Mouse (Mus musculus) heart, postnatal 0 days (tissue): Measurements from ENCODE around the gene Gm21409. TPM values are rescaled to one million over a fixed set of nuclear protein-coding genes. Genes with fewer than 3 reads are reported as not detected.
"Not testable (repeated sequence)": the region's sequence is repeated elsewhere in the genome, so short reads cannot be mapped to it uniquely, and the experiment has no call there.

Experiments
- ATAC-seq: fragments of 200-750 bp; cut with Nextera tagmentation; 2 replicates; pipeline ENCODE4 v1.8.0; 2017; ENCODE audit warnings: low read depth, moderate number of reproducible peaks, moderate library complexity; ENCODE audit not compliant: insufficient read depth
- DNase-seq: peaks from one replicate; pipeline ENCODE4 v3.0.0-alpha.2; 2016; ENCODE audit warnings: low spot score
- H3K27ac ChIP-seq: fragments of 300-500 bp; sonication (generic); 2 replicates; pipeline ENCODE4 v1.5.1; 2014; ENCODE audit warnings: low read depth, mild to moderate bottlenecking
- H3K27me3 ChIP-seq: fragments of 300-500 bp; sonication (generic); 2 replicates; pipeline ENCODE4 v1.6.1; 2014; ENCODE audit warnings: low read length, mixed read lengths; ENCODE audit not compliant: control insufficient read depth, insufficient read depth
- H3K36me3 ChIP-seq: fragments of 300-500 bp; sonication (generic); replicated peaks from 2 replicates; pipeline ENCODE4 v1.6.1; 2014; ENCODE audit warnings: low read length, mixed read lengths; ENCODE audit not compliant: control insufficient read depth, insufficient read depth
- H3K4me1 ChIP-seq: fragments of 300-500 bp; sonication (generic); 2 replicates; pipeline ENCODE4 v1.6.1; 2014; ENCODE audit warnings: antibody characterized with exemption; ENCODE audit not compliant: control insufficient read depth, insufficient read depth
- H3K4me2 ChIP-seq: fragments of 300-500 bp; sonication (generic); 2 replicates; pipeline ENCODE4 v1.6.1; 2014; ENCODE audit warnings: low read depth, mild to moderate bottlenecking, low read length, moderate library complexity
- H3K4me3 ChIP-seq: fragments of 300-500 bp; sonication (generic); 2 replicates; pipeline ENCODE4 v1.5.1; 2014; ENCODE audit warnings: low read depth, low read length
- H3K9ac ChIP-seq: fragments of 300-500 bp; sonication (generic); replicated peaks from 2 replicates; pipeline ENCODE4 v1.6.1; 2014; ENCODE audit warnings: low read depth, low read length, mixed read lengths
- H3K9me3 ChIP-seq: fragments of 300-500 bp; sonication (generic); replicated peaks from 2 replicates; pipeline ENCODE4 v1.6.1; 2016; ENCODE audit warnings: low read length; ENCODE audit not compliant: control insufficient read depth
- WGBS: fragments of 180-500 bp; shearing (Covaris S2); extraction: QIAGEN DNeasy Blood & Tissue Kit; methylation state at CpG from one replicate; pipeline ENCODE4 v1.1.7; 2014; 5-methylcytosine and 5-hydroxymethylcytosine counted together
- polyA plus RNA-seq: library from polyadenylated mRNA; unstranded; fragments of >200 nt; fragmentation: Nextera tagmentation; extraction: Ambion mirVana; gene quantifications from 2 replicates; pipeline ENCODE4 v1.2.1, GENCODE M21; 2015
- total RNA-seq: library from RNA; depleted of rRNA; stranded (reverse); fragments of >200 nt; gene quantifications from 2 replicates; pipeline ENCODE4 v1.2.3, GENCODE M21; 2014; ENCODE audit warnings: low replicate concordance; rRNA removed

The Gm21409 gene
- total RNA-seq, result not detected in 2 replicates
- not detected in 2 replicates for polyA plus RNA-seq

DNA sequence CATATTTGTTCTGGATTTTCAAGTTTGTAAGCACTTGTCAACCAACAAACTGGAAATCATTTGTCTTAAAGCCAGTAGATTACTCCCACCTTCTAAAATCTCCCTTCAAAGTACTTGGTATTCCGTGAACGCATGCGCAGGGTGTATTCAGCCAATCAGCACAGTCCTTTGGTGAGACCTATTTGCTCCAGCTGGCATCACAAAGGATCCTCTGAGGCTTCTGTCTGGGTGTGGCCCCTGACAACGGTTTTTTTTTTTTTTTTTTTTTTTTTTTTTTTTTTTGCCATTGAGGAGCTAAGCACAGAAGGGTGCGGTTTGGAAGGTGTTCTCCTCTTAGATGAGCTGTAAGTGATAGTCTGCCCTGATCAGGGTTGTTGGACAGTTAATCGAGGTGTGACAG, at the start of gene Gm21409:
Gene Gm21409, plus strand, starts transcription at position 301 of the 400 bp plus-strand sequence.
- not testable (repeated sequence) for DNase-seq, H3K9ac ChIP-seq, ATAC-seq, H3K4me3 ChIP-seq, H3K27ac ChIP-seq, H3K4me2 ChIP-seq, H3K36me3 ChIP-seq, H3K9me3 ChIP-seq, H3K4me1 ChIP-seq, H3K27me3 ChIP-seq
- no CpG with 5 or more reads among the region's 6 CpGs for WGBS

Other genes starting within 250 kb of the Gm21409 start
- not detected in 2 replicates for gene Gm21394, start 181.8 kb upstream of the Gm21409 start, total RNA-seq
- not detected in 2 replicates for gene Gm21394, start 181.8 kb upstream of the Gm21409 start, polyA plus RNA-seq